Mouse (Mus musculus): ENCODE measurements at regions not wholly inside any gene's neighbourhood (a gene's known extent, or its start where the extent isn't known, plus 50 kb on each side); places are given as distances from the start of the nearest gene placed in this dataset.

DNA sequence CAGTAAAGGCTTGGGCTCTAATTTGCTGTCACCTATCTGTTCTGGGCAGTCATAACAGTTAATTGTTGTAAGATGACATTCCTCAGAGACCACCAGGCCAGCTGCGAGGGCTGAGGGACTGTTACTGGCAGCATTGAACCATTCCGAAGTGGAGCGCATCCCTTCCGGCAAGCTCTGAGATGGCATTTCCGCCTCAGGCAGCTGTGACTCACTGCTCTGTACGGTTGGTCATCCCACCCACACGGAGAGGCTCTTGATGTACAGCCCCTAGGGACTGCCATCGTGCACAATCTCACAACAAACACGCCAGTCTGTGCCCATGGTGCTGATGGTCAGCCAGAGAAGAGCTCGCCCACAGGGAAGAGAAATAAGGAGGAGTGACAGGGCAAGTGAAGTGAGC is 342.0 kb downstream of the Mroh4 start:
- intact Hi-C loops (cut with DNase I) = no loop called here
- Histone ChIP-seq H3K36me3 (ENCODE audit: control insufficient read depth, insufficient read depth, low read length) (no peaks in the 10 kb centered on the region), H3K4me3 (no peak overlapping the region), H3K79me2 (replicated peaks; ENCODE audit: control insufficient read depth, insufficient read depth, low read length) (no peaks in the 10 kb centered on the region), H3K27me3 (ENCODE audit: control insufficient read depth, insufficient read depth, low read length) (no peaks in the 10 kb centered on the region), H3K27ac (no peak overlapping the region), H3K4me1 (ENCODE audit: control insufficient read depth, insufficient read depth, low read length) (no peaks in the 10 kb centered on the region), H3K9ac (ENCODE audit: low read depth, low read length) (no peak overlapping the region)
- no peak for DNase-seq
- 69% methylated on average over 10 of the region's 10 CpGs for WGBS
- no peak for TF ChIP-seq EP300 (IDR thresholded peaks at IDR 0.05; ENCODE audit: insufficient read depth, low read depth, low read length)
- no peak for TF ChIP-seq POLR2A (IDR thresholded peaks at IDR 0.05; ENCODE audit: insufficient read depth, low read depth, low read length)
- no peak for TF ChIP-seq CTCF (IDR thresholded peaks at IDR 0.05)

- Histone ChIP-seq H3K4me1 (ENCODE audit: control insufficient read depth, insufficient read depth, low read length) (no peaks in the 10 kb centered on the region), H3K9ac (ENCODE audit: low read depth, low read length) (no peak overlapping the region), H3K36me3 (ENCODE audit: control insufficient read depth, insufficient read depth, low read length) (no peaks in the 10 kb centered on the region), H3K79me2 (replicated peaks; ENCODE audit: control insufficient read depth, insufficient read depth, low read length) (no peaks in the 10 kb centered on the region), H3K27me3 (ENCODE audit: control insufficient read depth, insufficient read depth, low read length) (no peaks in the 10 kb centered on the region), H3K27ac (no peak overlapping the region), H3K4me3 (no peak overlapping the region)
- DNase-seq = no peak
- 70% methylated on average over 2 of the region's 2 CpGs for WGBS
- intact Hi-C loops (cut with DNase I) = no loop called here
- TF ChIP-seq POLR2A (IDR thresholded peaks at IDR 0.05; ENCODE audit: insufficient read depth, low read depth, low read length) (no peak), CTCF (IDR thresholded peaks at IDR 0.05) (no peak), EP300 (IDR thresholded peaks at IDR 0.05; ENCODE audit: insufficient read depth, low read depth, low read length) (no peak)
Measured at GRCm38 (mm10) chr15:74287492-74287891, 348.7 kb downstream of the Mroh4 start.

DNA sequence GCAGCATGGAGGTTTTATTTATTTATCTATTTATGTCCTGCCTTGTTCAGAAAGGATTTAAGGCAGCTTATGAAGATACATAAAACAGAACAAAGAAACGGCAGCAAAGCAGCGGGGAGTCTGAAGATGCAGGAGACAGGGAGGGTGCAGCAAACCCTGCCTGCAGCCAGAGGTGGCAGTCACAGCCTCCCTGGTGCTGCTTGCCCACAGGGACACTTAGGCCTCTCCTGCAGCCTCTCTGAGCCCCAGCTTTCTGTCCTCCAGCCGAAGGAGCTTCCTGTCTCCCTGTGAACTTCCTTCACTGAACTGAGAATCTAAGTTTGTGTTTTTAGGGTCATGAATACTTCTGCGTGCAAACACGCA is 353.0 kb downstream of the Mroh4 start:
- no peak for TF ChIP-seq POLR2A (IDR thresholded peaks at IDR 0.05; ENCODE audit: insufficient read depth, low read depth, low read length)
- TF ChIP-seq EP300 (IDR thresholded peaks at IDR 0.05; ENCODE audit: insufficient read depth, low read depth, low read length) = no peak
- TF ChIP-seq CTCF (IDR thresholded peaks at IDR 0.05) = no peak
- Histone ChIP-seq H3K27me3 (ENCODE audit: control insufficient read depth, insufficient read depth, low read length) (no peaks in the 10 kb centered on the region), H3K4me1 (ENCODE audit: control insufficient read depth, insufficient read depth, low read length) (no peaks in the 10 kb centered on the region), H3K79me2 (replicated peaks; ENCODE audit: control insufficient read depth, insufficient read depth, low read length) (no peaks in the 10 kb centered on the region), H3K27ac (no peak overlapping the region), H3K36me3 (ENCODE audit: control insufficient read depth, insufficient read depth, low read length) (no peaks in the 10 kb centered on the region), H3K9ac (ENCODE audit: low read depth, low read length) (no peak overlapping the region), H3K4me3 (no peak overlapping the region)
- WGBS = 66% methylated on average over 5 of the region's 5 CpGs
- intact Hi-C loops (cut with DNase I) = no loop called here
- no peak for DNase-seq

GRCm38 (mm10) chr15:74282440-74283171 is 353.5 kb downstream of the Mroh4 start:
- Histone ChIP-seq H3K4me3 (no peak overlapping the region), H3K4me1 (ENCODE audit: control insufficient read depth, insufficient read depth, low read length) (no peaks in the 10 kb centered on the region), H3K36me3 (ENCODE audit: control insufficient read depth, insufficient read depth, low read length) (no peaks in the 10 kb centered on the region), H3K27me3 (ENCODE audit: control insufficient read depth, insufficient read depth, low read length) (no peaks in the 10 kb centered on the region), H3K79me2 (replicated peaks; ENCODE audit: control insufficient read depth, insufficient read depth, low read length) (no peaks in the 10 kb centered on the region), H3K27ac (no peak overlapping the region), H3K9ac (ENCODE audit: low read depth, low read length) (no peak overlapping the region)
- TF ChIP-seq EP300 (IDR thresholded peaks at IDR 0.05; ENCODE audit: insufficient read depth, low read depth, low read length) (no peak), CTCF (IDR thresholded peaks at IDR 0.05) (no peak), POLR2A (IDR thresholded peaks at IDR 0.05; ENCODE audit: insufficient read depth, low read depth, low read length) (no peak)
- no peak for DNase-seq
- 72% methylated on average over 7 of the region's 7 CpGs for WGBS
- intact Hi-C loops (cut with DNase I) = no loop called here

- Histone ChIP-seq H3K79me2 (replicated peaks; ENCODE audit: control insufficient read depth, insufficient read depth, low read length) (no peaks in the 10 kb centered on the region), H3K36me3 (ENCODE audit: control insufficient read depth, insufficient read depth, low read length) (no peaks in the 10 kb centered on the region), H3K27ac (no peak overlapping the region), H3K9ac (ENCODE audit: low read depth, low read length) (no peak overlapping the region), H3K4me3 (no peak overlapping the region), H3K4me1 (ENCODE audit: control insufficient read depth, insufficient read depth, low read length) (no peaks in the 10 kb centered on the region), H3K27me3 (ENCODE audit: control insufficient read depth, insufficient read depth, low read length) (no peaks in the 10 kb centered on the region)
- TF ChIP-seq CTCF (IDR thresholded peaks at IDR 0.05) (no peak), POLR2A (IDR thresholded peaks at IDR 0.05; ENCODE audit: insufficient read depth, low read depth, low read length) (no peak), EP300 (IDR thresholded peaks at IDR 0.05; ENCODE audit: insufficient read depth, low read depth, low read length) (no peak)
- 81% methylated on average over 5 of the region's 5 CpGs for WGBS
- intact Hi-C loops (cut with DNase I) = no loop called here
- DNase-seq = no peak
Measured at GRCm38 (mm10) chr15:74274435-74274834, 361.7 kb downstream of the Mroh4 start.

- Histone ChIP-seq H3K36me3 (ENCODE audit: control insufficient read depth, insufficient read depth, low read length) (no peaks in the 10 kb centered on the region), H3K79me2 (replicated peaks; ENCODE audit: control insufficient read depth, insufficient read depth, low read length) (no peaks in the 10 kb centered on the region), H3K4me3 (no peak overlapping the region), H3K27ac (no peak overlapping the region), H3K27me3 (ENCODE audit: control insufficient read depth, insufficient read depth, low read length) (no peaks in the 10 kb centered on the region), H3K9ac (ENCODE audit: low read depth, low read length) (no peak overlapping the region), H3K4me1 (ENCODE audit: control insufficient read depth, insufficient read depth, low read length) (no peaks in the 10 kb centered on the region)
- 69% methylated on average over 9 of the region's 9 CpGs for WGBS
- DNase-seq = no peak
- no peak for TF ChIP-seq EP300 (IDR thresholded peaks at IDR 0.05; ENCODE audit: insufficient read depth, low read depth, low read length)
- TF ChIP-seq POLR2A (IDR thresholded peaks at IDR 0.05; ENCODE audit: insufficient read depth, low read depth, low read length) = no peak
- TF ChIP-seq CTCF (IDR thresholded peaks at IDR 0.05) = no peak
- intact Hi-C loops (cut with DNase I) = no loop called here
Measured at GRCm38 (mm10) chr15:74262587-74263210, 373.5 kb downstream of the Mroh4 start.

Data from heart, adult 2 months (tissue).